Mouse (Mus musculus) embryonic facial prominence, embryonic 13.5 days (tissue): Measurements from ENCODE around the gene Thra. TPM values are rescaled to one million over a fixed set of nuclear protein-coding genes. Genes with fewer than 3 reads are reported as not detected.

Experiments
- ATAC-seq: fragments of 200-750 bp; cut with Nextera tagmentation; 2 replicates; pipeline ENCODE4 v1.8.0; 2017; ENCODE audit warnings: low read depth; ENCODE audit not compliant: insufficient number of reproducible peaks, insufficient read depth, low FRiP score, low TSS enrichment
- H3K27ac ChIP-seq: fragments of 300-500 bp; sonication (generic); 2 replicates; pipeline ENCODE4 v1.5.1; 2015; ENCODE audit warnings: moderate library complexity, mild to moderate bottlenecking, inconsistent platforms
- H3K27me3 ChIP-seq: fragments of 300-500 bp; sonication (generic); 2 replicates; pipeline ENCODE4 v1.6.1; 2015; ENCODE audit warnings: mild to moderate bottlenecking, inconsistent platforms
- H3K36me3 ChIP-seq: fragments of 300-500 bp; sonication (generic); 2 replicates; pipeline ENCODE4 v1.6.1; 2015; ENCODE audit warnings: mild to moderate bottlenecking, inconsistent platforms
- H3K4me1 ChIP-seq: fragments of 300-500 bp; sonication (generic); 2 replicates; pipeline ENCODE4 v1.6.1; 2015; ENCODE audit warnings: inconsistent platforms
- H3K4me2 ChIP-seq: fragments of 300-500 bp; sonication (generic); 2 replicates; pipeline ENCODE4 v1.6.1; 2015; ENCODE audit warnings: moderate library complexity, mild to moderate bottlenecking, inconsistent platforms
- H3K4me3 ChIP-seq: fragments of 300-500 bp; sonication (generic); 2 replicates; pipeline ENCODE4 v1.5.1; 2015; ENCODE audit warnings: mild to moderate bottlenecking, inconsistent platforms
- H3K9ac ChIP-seq: fragments of 300-500 bp; sonication (generic); 2 replicates; pipeline ENCODE4 v1.6.1; 2015; ENCODE audit warnings: mild to moderate bottlenecking, inconsistent platforms
- H3K9me3 ChIP-seq: fragments of 300-500 bp; sonication (generic); 2 replicates; pipeline ENCODE4 v1.6.1; 2016; ENCODE audit warnings: inconsistent platforms
- WGBS: fragments of 180-500 bp; shearing (Covaris S2); methylation state at CpG from one replicate; pipeline ENCODE4 v1.1.7; 2015; ENCODE audit warnings: mixed read lengths; 5-methylcytosine and 5-hydroxymethylcytosine counted together
- polyA plus RNA-seq: library from polyadenylated mRNA; unstranded; fragments of >200 nt; fragmentation: Nextera tagmentation; extraction: Ambion mirVana; gene quantifications from 2 replicates; pipeline ENCODE4 v1.2.1, GENCODE M21; 2015

The Thra gene
- 46.5 and 47.3 TPM in 2 replicates for polyA plus RNA-seq

GRCm38 (mm10) chr11:98740393-98741050 lies at the start of gene Thra:
Gene Thra (plus strand): TSS chr11:98740638.
- Histone ChIP-seq H3K9ac (peak within 1 kb of the TSS; percentile 96), H3K27me3 (no peaks in the 10 kb centered on the region), H3K4me3 (peak within 1 kb of the TSS; percentile 95), H3K4me1 (peaks cover 46% of the 10 kb centered on the region), H3K27ac (peak within 1 kb of the TSS; percentile 91), H3K4me2 (peak within 1 kb of the TSS; percentile 76), H3K36me3 (no peaks in the 10 kb centered on the region), H3K9me3 (no peaks in the 10 kb centered on the region)
- ATAC-seq = 0 out of 2 replicates have a peak, but pooled peaks have one; percentile 72
- WGBS = under 1% methylated on average over 22 of the region's 22 CpGs

DNA sequence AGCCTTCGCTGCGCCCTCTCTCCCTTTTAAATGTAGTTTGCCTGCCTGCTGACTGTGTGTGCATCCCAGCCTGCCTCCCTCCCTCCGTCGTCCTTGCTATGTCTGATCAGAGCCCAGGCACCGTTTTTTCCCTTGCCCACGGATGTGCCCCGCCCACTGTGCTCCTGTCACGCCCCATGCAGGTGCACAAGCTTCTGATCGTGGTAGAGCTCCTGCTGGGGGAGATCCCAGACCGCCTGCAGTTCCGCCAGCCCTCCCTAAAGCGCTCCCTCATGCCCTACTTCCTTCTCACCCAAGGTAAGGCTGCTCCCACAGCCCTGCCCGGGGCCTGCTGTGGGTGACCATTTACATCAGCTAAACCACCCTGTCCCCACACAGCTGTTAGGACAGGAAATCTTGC lies 47.2 kb upstream of the Thra start:
- 79% methylated on average over 13 of the region's 13 CpGs for WGBS

GRCm38 (mm10) chr11:98693746-98694145 lies 46.7 kb upstream of the Thra start:
- Histone ChIP-seq H3K4me2 (no peak overlapping the region), H3K9ac (no peak overlapping the region), H3K9me3 (no peaks in the 10 kb centered on the region), H3K4me1 (no peaks in the 10 kb centered on the region), H3K36me3 (peaks cover 75% of the 10 kb centered on the region), H3K4me3 (no peak overlapping the region), H3K27me3 (no peaks in the 10 kb centered on the region), H3K27ac (no peak overlapping the region)
- ATAC-seq = no peak
- 92% methylated on average over 9 of the region's 9 CpGs for WGBS

More for the DNA sequence above, 47.2 kb upstream of the Thra start:
- ATAC-seq = no peak
- Histone ChIP-seq H3K4me1 (no peaks in the 10 kb centered on the region), H3K4me3 (no peak overlapping the region), H3K27ac (no peak overlapping the region), H3K36me3 (peaks cover 79% of the 10 kb centered on the region), H3K9me3 (no peaks in the 10 kb centered on the region), H3K9ac (no peak overlapping the region), H3K27me3 (no peaks in the 10 kb centered on the region), H3K4me2 (no peak overlapping the region)

- Histone ChIP-seq H3K9ac (no peak overlapping the region), H3K27ac (no peak overlapping the region), H3K4me2 (no peak overlapping the region), H3K36me3 (peaks cover 72% of the 10 kb centered on the region), H3K27me3 (no peaks in the 10 kb centered on the region), H3K4me3 (no peak overlapping the region), H3K9me3 (no peaks in the 10 kb centered on the region), H3K4me1 (no peaks in the 10 kb centered on the region)
- whole genome bisulfite sequencing = 87% methylated on average over 9 of the region's 9 CpGs
- ATAC-seq = no peak
Measured at GRCm38 (mm10) chr11:98694301-98694700, 46.1 kb upstream of the Thra start.

DNA sequence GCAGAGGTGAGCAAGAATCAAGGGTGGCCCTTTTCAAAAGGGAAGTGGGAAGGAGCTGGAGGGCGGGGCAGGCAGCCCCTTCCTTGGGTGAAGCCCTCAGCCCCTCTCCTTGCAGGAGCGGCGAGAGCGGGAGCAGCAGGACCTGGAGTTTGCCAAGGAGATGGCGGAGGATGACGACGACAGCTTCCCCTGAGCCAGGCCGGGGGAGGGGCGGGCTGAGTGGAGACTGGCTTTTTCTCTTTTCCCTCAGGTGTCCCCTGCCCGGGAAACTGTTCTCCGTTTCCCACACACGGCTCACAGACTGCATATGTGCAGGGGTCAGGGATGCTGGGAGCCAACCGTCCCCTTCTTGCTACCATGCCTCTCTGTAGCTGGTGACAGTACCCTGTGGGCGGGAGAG lies 45.0 kb upstream of the Thra start:
- no peak for ATAC-seq
- H3K9me3 ChIP-seq = no peaks in the 10 kb centered on the region
- H3K4me3 ChIP-seq = no peak overlapping the region
- 77% methylated on average over 14 of the region's 14 CpGs for WGBS
- H3K4me1 ChIP-seq = peaks cover 4% of the 10 kb centered on the region
- H3K9ac ChIP-seq = no peak overlapping the region
- H3K4me2 ChIP-seq = no peak overlapping the region
- H3K36me3 ChIP-seq = peaks cover 61% of the 10 kb centered on the region
- no peak overlapping the region for H3K27ac ChIP-seq
- H3K27me3 ChIP-seq = no peaks in the 10 kb centered on the region

DNA sequence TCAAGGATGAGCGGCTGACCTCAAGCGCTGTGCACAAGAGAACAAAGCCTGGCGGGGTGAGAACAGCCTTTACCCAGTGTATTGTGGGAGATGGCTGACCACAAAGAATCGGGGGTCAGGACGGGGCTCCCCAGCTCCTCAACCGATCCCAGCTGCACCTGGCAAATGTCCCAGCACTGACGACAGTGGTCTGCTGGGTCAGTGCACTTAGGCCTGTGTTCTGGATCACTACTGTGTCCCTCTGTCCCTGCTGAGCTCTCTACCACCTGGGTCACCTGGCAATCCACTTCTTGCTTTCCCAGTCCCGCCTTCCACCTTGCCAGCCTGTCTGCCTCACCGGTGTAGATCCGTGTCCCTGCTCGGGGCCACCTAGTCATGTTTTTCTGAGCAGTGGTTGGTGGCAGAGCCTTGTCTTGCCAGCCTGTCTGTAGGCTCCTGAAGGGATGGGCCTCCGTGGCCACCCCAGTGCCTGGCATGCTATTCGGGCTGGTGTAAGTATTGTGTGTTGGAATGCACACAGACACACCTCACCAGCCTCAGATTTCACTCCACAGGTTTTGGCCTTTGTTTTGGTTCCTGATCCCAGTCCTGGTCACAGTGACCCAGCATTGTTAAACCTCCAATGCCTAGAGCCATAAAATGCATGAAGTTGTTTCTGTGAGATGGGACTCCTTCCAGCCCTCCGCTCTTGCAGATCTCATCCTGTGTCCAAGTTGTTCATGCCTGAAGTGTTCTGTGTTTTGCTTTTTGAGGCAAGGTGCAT lies 43.8 kb upstream of the Thra start:
- H3K36me3 ChIP-seq = peaks cover 49% of the 10 kb centered on the region
- ATAC-seq = no peak
- no peak overlapping the region for H3K27ac ChIP-seq

DNA sequence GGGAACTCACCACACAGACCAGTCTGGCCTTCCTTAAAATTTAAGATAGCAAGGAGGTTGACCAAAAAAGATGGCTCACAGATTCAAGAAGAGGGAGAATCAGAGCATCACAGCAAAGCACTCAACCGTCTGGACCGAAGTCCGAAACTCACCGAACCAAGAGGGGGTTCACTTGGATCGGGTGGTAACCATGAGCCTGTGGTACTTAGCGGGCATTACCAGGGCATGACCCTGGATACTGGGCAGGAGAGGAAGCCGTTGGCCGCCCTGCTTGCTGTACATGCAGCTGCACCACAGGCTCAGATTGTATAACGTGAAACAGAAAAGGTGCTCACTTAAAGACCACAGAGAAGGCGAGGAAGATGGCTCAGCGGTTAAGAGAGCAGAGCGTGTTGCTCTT lies 43.2 kb upstream of the Thra start:
- no peak overlapping the region for H3K4me3 ChIP-seq
- H3K4me2 ChIP-seq = no peak overlapping the region
- ATAC-seq = no peak
- no peaks in the 10 kb centered on the region for H3K9me3 ChIP-seq
- H3K36me3 ChIP-seq = peaks cover 43% of the 10 kb centered on the region
- peaks cover 14% of the 10 kb centered on the region for H3K4me1 ChIP-seq
- H3K9ac ChIP-seq = no peak overlapping the region
- H3K27me3 ChIP-seq = no peaks in the 10 kb centered on the region
- no peak overlapping the region for H3K27ac ChIP-seq
- WGBS = 86% methylated on average over 12 of the region's 12 CpGs

More for the DNA sequence above, 43.8 kb upstream of the Thra start:
- Histone ChIP-seq H3K4me1 (peaks cover 14% of the 10 kb centered on the region), H3K27me3 (no peaks in the 10 kb centered on the region), H3K9me3 (no peaks in the 10 kb centered on the region), H3K4me2 (no peak overlapping the region), H3K9ac (no peak overlapping the region), H3K4me3 (no peak overlapping the region)
- WGBS = 88% methylated on average over 14 of the region's 14 CpGs

GRCm38 (mm10) chr11:98698849-98699640 lies 41.4 kb upstream of the Thra start:
- Histone ChIP-seq H3K4me1 (peaks cover 14% of the 10 kb centered on the region), H3K4me3 (no peak overlapping the region), H3K9ac (no peak overlapping the region), H3K27me3 (no peaks in the 10 kb centered on the region), H3K9me3 (no peaks in the 10 kb centered on the region), H3K36me3 (peaks cover 28% of the 10 kb centered on the region), H3K27ac (no peak overlapping the region), H3K4me2 (no peak overlapping the region)
- no peak for ATAC-seq
- WGBS = 85% methylated on average over 16 of the region's 16 CpGs

DNA sequence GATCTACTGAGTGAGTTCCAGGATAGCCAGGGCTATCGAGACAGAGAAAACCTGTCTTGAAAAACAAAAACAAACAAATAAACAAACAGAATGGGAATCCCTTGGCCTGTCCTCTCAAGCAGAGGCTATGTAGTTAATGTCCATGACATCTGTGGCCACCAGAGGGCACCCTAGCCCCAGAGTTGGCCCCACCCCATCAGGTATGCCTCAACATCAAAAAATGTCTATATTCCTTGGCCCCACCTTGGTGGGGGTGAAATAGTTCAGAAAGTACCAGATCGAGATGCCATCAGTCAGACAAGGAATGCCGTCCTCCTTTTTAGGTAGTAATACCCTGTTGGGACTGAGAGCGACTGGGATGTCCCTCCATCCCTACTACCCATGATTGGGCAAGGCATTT lies 40.5 kb upstream of the Thra start:
- Histone ChIP-seq H3K9ac (no peak overlapping the region), H3K36me3 (peaks cover 28% of the 10 kb centered on the region), H3K9me3 (no peaks in the 10 kb centered on the region), H3K27me3 (no peaks in the 10 kb centered on the region), H3K4me1 (peaks cover 14% of the 10 kb centered on the region), H3K4me3 (no peak overlapping the region), H3K27ac (no peak overlapping the region), H3K4me2 (no peak overlapping the region)
- 42% methylated on average over 4 of the region's 4 CpGs for WGBS
- no peak for ATAC-seq

DNA sequence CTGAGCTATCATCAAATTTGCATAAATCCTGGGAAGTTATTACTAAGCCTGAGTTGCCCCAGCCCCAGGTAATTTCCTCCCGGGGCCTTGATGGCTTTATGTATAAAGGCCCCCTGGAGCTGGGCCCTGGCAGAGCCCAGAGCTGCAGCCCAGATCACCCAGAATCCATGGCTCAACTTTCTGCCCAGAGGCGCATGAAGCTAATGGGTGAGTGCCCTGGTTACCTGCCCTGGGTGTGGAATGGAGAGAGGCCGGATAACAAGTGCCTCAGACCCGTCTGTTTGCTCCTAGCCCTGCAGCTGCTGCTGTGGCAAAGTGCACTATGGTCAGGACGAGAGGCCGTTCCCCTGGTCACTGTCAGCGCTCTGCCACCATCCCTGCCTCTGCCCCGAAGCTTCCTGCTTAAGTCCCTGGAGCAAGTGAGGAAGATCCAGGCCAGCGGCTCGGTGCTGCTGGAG lies 39.2 kb upstream of the Thra start, which contains the start of gene Csf3:
Gene Csf3, plus strand, starts transcription at position 51 of the 458 bp plus-strand sequence.
- 32% methylated on average over 10 of the region's 10 CpGs for WGBS

GRCm38 (mm10) chr11:98702323-98702722 lies 38.1 kb upstream of the Thra start:
- H3K36me3 ChIP-seq = peaks cover 36% of the 10 kb centered on the region
- H3K4me2 ChIP-seq = no peak overlapping the region
- ATAC-seq = 0 out of 2 replicates have a peak, but pooled peaks have one; percentile 38
- no peak overlapping the region for H3K4me3 ChIP-seq
- no peak overlapping the region for H3K9ac ChIP-seq
- no peaks in the 10 kb centered on the region for H3K27me3 ChIP-seq
- WGBS = 75% methylated on average over 5 of the region's 5 CpGs
- peaks cover 19% of the 10 kb centered on the region for H3K4me1 ChIP-seq
- H3K9me3 ChIP-seq = no peaks in the 10 kb centered on the region
- no peak overlapping the region for H3K27ac ChIP-seq

More for the DNA sequence above, 39.2 kb upstream of the Thra start, which contains the start of gene Csf3:
- ATAC-seq = no peak
- H3K27me3 ChIP-seq = no peaks in the 10 kb centered on the region
- H3K9me3 ChIP-seq = no peaks in the 10 kb centered on the region
- H3K4me1 ChIP-seq = peaks cover 14% of the 10 kb centered on the region
- 0 out of 2 replicates have a peak within 1 kb of the TSS, but pooled peaks have one; percentile 36 for H3K9ac ChIP-seq
- H3K4me2 ChIP-seq = no peak within 1 kb of the TSS
- no peak within 1 kb of the TSS for H3K4me3 ChIP-seq
- peaks cover 28% of the 10 kb centered on the region for H3K36me3 ChIP-seq
- H3K27ac ChIP-seq = no peak within 1 kb of the TSS
